Mouse (Mus musculus) G1E (cell line): ENCODE results near the gene Exoc6.

ENCODE experiments used
- CTCF ChIP-seq: IDR thresholded peaks from 2 replicates; pipeline ENCODE4 v1.5.1; 2012; ENCODE audit warnings: low read depth, low read length, inconsistent platforms, mixed read lengths
- GATA1 ChIP-seq: IDR thresholded peaks from 2 replicates; pipeline ENCODE4 v1.6.1; 2012; ENCODE audit warnings: borderline replicate concordance, low read length, inconsistent platforms, mixed read lengths
- POLR2AphosphoS5 ChIP-seq: IDR thresholded peaks from 2 replicates; pipeline ENCODE4 v1.6.1; 2012; ENCODE audit warnings: low read depth, low read length, inconsistent platforms; ENCODE audit not compliant: insufficient replicate concordance

GRCm38 (mm10) chr19:37570966-37571718 is 20.9 kb downstream of the Exoc6 start:
- TF ChIP-seq CTCF: no peak
- no peak for TF ChIP-seq GATA1
- no peak for TF ChIP-seq POLR2AphosphoS5
